Mouse (Mus musculus) CD8-positive naive resting alpha-beta T cell, adult 57 days (primary cell): Measurements from ENCODE around the gene Mei1. TPM values are rescaled to one million over a fixed set of nuclear protein-coding genes. Genes with fewer than 3 reads are reported as not detected.

Experiments
- total RNA-seq: library from RNA; stranded (reverse); gene quantifications from one replicate; pipeline ENCODE4 v1.2.4, GENCODE M21; 2023

Mei1 gene
- total RNA-seq = not detected

DNA sequence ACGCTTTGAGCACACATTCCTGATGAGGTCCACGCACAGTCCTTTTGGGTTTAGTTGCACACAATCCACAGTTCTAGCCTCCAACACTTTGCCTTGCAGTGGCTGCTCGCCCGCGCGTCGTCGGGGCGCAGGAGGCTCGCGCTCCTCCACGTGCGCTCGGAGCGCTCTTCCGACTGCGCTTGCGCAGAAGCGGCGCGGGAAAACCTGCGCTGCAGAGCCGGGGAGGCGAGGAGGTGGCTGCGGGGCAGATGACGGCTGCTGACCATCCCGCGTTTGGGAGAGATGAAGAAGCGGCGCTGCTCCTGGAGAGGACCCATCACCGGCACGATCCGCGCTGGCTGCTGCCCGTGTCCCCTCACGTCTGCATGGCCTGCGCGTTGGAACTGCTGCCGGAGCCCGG is at the start of gene Mei1:
Gene Mei1 (plus strand): TSS at position 99 of the 400 bp plus-strand sequence.

GRCm38 (mm10) chr15:82033762-82034161 is 36.0 kb upstream of the Mei1 start, which contains the start of gene Desi1:
Gene Desi1 (minus strand): TSS chr15:82033862.

DNA sequence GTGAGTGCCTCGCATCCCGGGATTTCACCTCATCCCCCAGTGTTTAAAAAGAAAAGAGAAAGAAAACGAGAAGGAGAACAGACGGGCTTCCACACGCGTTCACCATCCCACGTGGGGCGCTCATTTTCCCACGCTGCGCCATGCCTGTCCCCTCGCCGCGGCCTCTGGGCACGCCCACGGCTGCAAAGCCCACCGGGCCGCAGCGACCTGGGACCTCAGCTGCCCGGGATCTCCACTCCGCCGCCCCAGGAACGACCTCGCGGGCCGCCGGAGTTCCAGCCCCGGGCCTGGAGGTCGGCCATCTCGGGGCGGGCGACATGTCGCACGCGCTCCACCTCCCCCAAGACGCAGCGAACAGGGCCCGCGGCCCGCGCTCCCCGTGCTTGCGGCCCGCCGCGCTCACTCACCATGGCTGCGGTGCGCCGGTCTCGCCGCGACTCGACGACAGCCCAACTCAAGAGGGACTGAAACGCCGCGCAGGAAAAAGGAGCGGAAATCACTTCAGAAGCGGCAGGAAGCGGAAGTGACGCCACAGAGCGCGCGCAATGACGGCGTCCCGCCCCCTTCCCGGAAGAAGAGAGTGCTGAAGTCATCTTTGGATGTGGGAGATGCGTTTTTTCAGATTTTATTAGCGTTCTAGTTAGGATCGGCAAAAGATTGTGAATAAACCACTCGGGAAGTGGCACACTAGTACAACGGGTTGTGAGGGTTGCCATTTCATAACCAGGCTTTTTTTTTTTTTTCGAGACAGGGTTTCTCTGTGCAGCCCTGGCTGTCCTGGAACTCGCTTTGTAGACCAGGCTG is 22.5 kb upstream of the Mei1 start, which contains the start of gene Snu13:
Gene Snu13 (minus strand): TSS at position 519 of the 804 bp plus-strand sequence.

GRCm38 (mm10) chr15:82058719-82059201 is 11.0 kb upstream of the Mei1 start, which contains the start of gene 4930407I10Rik:
Gene 4930407I10Rik (plus strand): TSS chr15:82059151.

DNA sequence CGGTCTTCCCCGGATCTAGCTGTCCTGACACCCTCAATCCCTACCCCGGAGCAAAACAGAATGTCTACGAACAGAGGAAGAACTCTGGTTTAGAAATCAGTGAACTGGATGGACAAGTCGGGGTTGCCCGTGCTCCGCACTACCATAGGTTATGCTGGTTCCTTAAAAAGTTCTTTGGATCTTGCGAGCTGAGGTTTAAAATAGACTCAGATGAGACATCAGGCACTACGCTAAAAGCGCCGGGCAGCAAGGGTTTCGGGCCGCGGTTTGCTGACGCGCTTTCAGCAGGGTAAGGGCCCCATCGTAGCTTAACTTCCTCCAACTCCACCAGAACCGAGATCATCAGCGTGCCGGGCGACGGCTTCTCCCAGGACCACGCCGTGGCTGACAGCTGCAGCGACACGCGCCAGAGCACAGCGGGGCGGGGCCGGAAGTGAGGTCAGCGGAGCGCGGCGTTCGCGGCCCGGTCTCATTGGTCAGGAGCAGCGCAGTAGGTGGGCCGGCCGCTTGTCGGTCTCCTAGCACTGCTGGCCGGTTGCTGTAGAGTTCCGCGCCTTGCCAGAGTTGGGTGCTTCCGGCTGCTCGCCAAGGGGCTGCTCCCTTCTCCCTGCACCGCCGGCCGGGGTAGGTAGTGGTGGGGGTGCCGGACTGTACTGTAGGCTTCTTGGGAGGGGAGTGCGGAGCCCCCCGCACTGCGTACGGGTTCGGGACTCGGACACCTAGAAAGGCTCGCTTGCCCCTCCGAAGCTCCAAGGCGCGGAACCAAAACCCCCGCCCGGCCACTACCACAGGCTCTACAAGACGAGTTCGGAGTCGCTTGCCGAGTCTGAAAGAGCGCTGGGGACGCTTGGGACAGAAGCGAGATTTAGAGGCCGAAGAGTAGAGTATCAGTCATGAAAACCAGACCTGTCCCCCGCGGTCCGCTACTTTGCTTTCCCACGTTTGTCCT is 57.9 kb downstream of the Mei1 start, which contains the start of gene Ccdc134:
Gene Ccdc134 (plus strand): TSS at position 497 of the 949 bp plus-strand sequence.

GRCm38 (mm10) chr15:82146770-82147610 is 77.2 kb downstream of the Mei1 start, which contains the start of gene Srebf2:
Gene Srebf2 (plus strand): TSS chr15:82147181.

Other genes with a start within 250 kb of the Mei1 start
- gene Tob2, start 211.2 kb upstream of the Mei1 start, total RNA-seq = 78.4 TPM
- gene Phf5a, start 198.1 kb upstream of the Mei1 start, total RNA-seq = 54.4 TPM
- gene Aco2, start 197.7 kb upstream of the Mei1 start, total RNA-seq = 151 TPM
- gene Polr3h, start 143.8 kb upstream of the Mei1 start, total RNA-seq = 15.0 TPM
- gene Csdc2, start 133.2 kb upstream of the Mei1 start, total RNA-seq = not detected
- gene Pmm1, start 109.1 kb upstream of the Mei1 start, total RNA-seq = 26.1 TPM
- gene 1700029P11Rik, start 89.5 kb upstream of the Mei1 start, total RNA-seq = not detected
- gene Xrcc6, start 82.2 kb upstream of the Mei1 start, total RNA-seq = 31.4 TPM
- gene Desi1, start 36.1 kb upstream of the Mei1 start, total RNA-seq = 27.8 TPM
- 94.0 TPM for gene Snu13, start 22.4 kb upstream of the Mei1 start, total RNA-seq
- gene 4930407I10Rik, start 10.8 kb upstream of the Mei1 start, total RNA-seq = not detected
- gene Ccdc134, start 57.9 kb downstream of the Mei1 start, total RNA-seq = 39.1 TPM
- 184 TPM for gene Srebf2, start 77.2 kb downstream of the Mei1 start, total RNA-seq
- 0.77 TPM for gene Shisa8, start 142.8 kb downstream of the Mei1 start, total RNA-seq
- gene Tnfrsf13c, start 154.4 kb downstream of the Mei1 start, total RNA-seq = 15.5 TPM
- gene Cenpm, start 174.8 kb downstream of the Mei1 start, total RNA-seq = 0.83 TPM
- gene 1500009C09Rik, start 182.4 kb downstream of the Mei1 start, total RNA-seq = not detected
- not detected for gene Sept3, start 204.9 kb downstream of the Mei1 start, total RNA-seq
- not detected for gene Wbp2nl, start 229.0 kb downstream of the Mei1 start, total RNA-seq